Mouse (Mus musculus) lung, embryonic 15.5 days (tissue): ENCODE measurements at regions not wholly inside any gene's neighbourhood (a gene's known extent, or its start where the extent isn't known, plus 50 kb on each side); places are given as distances from the start of the nearest gene placed in this dataset.

ENCODE experiments used
- ATAC-seq: fragments of 200-750 bp; cut with Nextera tagmentation; 2 replicates; pipeline ENCODE4 v1.8.0; 2017; ENCODE audit warnings: moderate number of reproducible peaks, borderline replicate concordance; ENCODE audit not compliant: low FRiP score, low TSS enrichment; ENCODE audit errors: extremely low read depth
- H3K27ac ChIP-seq: fragments of 300-500 bp; sonication (generic); 2 replicates; pipeline ENCODE4 v1.5.1; 2015; ENCODE audit warnings: moderate library complexity, mild to moderate bottlenecking, inconsistent platforms
- H3K27me3 ChIP-seq: fragments of 300-500 bp; sonication (generic); 2 replicates; pipeline ENCODE4 v1.6.1; 2015; ENCODE audit warnings: inconsistent platforms
- H3K36me3 ChIP-seq: fragments of 300-500 bp; sonication (generic); 2 replicates; pipeline ENCODE4 v1.6.1; 2015; ENCODE audit warnings: inconsistent platforms
- H3K4me1 ChIP-seq: fragments of 300-500 bp; sonication (generic); 2 replicates; pipeline ENCODE4 v1.6.1; 2015; ENCODE audit warnings: inconsistent platforms
- H3K4me2 ChIP-seq: fragments of 300-500 bp; sonication (generic); 2 replicates; pipeline ENCODE4 v1.6.1; 2015; ENCODE audit warnings: inconsistent platforms, mild to moderate bottlenecking, moderate library complexity
- H3K4me3 ChIP-seq: fragments of 300-500 bp; sonication (generic); 2 replicates; pipeline ENCODE4 v1.5.1; 2015; ENCODE audit warnings: mild to moderate bottlenecking, inconsistent platforms
- H3K9ac ChIP-seq: fragments of 300-500 bp; sonication (generic); 2 replicates; pipeline ENCODE4 v1.6.1; 2015; ENCODE audit warnings: inconsistent platforms
- H3K9me3 ChIP-seq: fragments of 300-500 bp; sonication (generic); 2 replicates; pipeline ENCODE4 v1.6.1; 2016; ENCODE audit warnings: inconsistent platforms
- WGBS: fragments of 180-500 bp; shearing (Covaris S2); methylation state at CpG from one replicate; pipeline ENCODE4 v1.1.7; 2015; 5-methylcytosine and 5-hydroxymethylcytosine counted together

- H3K4me2 ChIP-seq, result no peak overlapping the region
- H3K27me3 ChIP-seq, result no peaks in the 10 kb centered on the region
- no peak overlapping the region for H3K9ac ChIP-seq
- WGBS, result 41% methylated on average over 5 of the region's 5 CpGs
- H3K9me3 ChIP-seq, result no peaks in the 10 kb centered on the region
- H3K27ac ChIP-seq, result no peak overlapping the region
- no peaks in the 10 kb centered on the region for H3K4me1 ChIP-seq
- no peak for ATAC-seq
- H3K36me3 ChIP-seq, result no peaks in the 10 kb centered on the region
- H3K4me3 ChIP-seq, result no peak overlapping the region
These were observed 148.4 kb upstream of the Cadm2 start for GRCm38 (mm10) chr16:67769114-67769513.

GRCm38 (mm10) chr16:67735398-67735797, 114.7 kb upstream of the Cadm2 start:
- Histone ChIP-seq H3K9ac (no peak overlapping the region), H3K36me3 (no peaks in the 10 kb centered on the region), H3K4me2 (no peak overlapping the region), H3K27me3 (no peaks in the 10 kb centered on the region), H3K4me1 (no peaks in the 10 kb centered on the region), H3K27ac (no peak overlapping the region), H3K4me3 (no peak overlapping the region), H3K9me3 (no peaks in the 10 kb centered on the region)
- no peak for ATAC-seq
- 68% methylated on average over 2 of the region's 2 CpGs for WGBS

DNA sequence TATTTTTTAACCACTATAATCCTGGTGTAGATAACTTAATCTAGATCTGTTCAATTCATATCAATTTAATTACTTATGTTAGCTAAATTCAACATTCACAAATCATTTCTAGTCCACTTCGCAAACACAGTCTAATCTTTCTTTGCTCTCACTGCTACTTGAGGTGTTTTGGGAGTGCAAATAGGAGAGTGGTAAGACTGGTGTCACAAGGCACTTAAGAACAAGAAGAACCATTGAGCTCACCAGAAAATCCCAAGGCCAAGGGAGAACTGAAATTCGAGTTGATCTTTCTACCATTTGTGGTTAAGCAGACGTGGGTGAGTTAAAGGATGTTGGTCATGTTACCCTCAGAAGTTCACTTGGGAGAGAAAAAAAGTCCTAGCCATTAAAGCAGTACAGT, 77.9 kb upstream of the Cadm2 start:
- ATAC-seq, result peak; percentile 75; the same call in 1 of the 2 replicates

More for the DNA sequence above, 77.9 kb upstream of the Cadm2 start:
- Histone ChIP-seq H3K27ac (0 out of 2 replicates have a peak overlapping the region, but pooled peaks have one; percentile 24), H3K4me3 (no peak overlapping the region), H3K27me3 (no peaks in the 10 kb centered on the region), H3K9me3 (no peaks in the 10 kb centered on the region), H3K36me3 (no peaks in the 10 kb centered on the region), H3K4me2 (no peak overlapping the region), H3K9ac (no peak overlapping the region), H3K4me1 (no peaks in the 10 kb centered on the region)
- 46% methylated on average over 3 of the region's 3 CpGs for WGBS
